Mouse (Mus musculus) E14TG2a.4 (cell line): ENCODE measurements around the gene Fbxl22.

ENCODE experiments used
- CTCF ChIP-seq: conservative IDR thresholded peaks from 2 replicates; pipeline ENCODE4 v1.5.1; 2014; ENCODE audit warnings: low read length
- NANOG ChIP-seq: IDR thresholded peaks from 2 replicates; pipeline ENCODE4 v1.6.1; 2014; ENCODE audit warnings: borderline replicate concordance, low read length, mixed read lengths

- TF ChIP-seq CTCF: peak; percentile 85
- TF ChIP-seq NANOG: no peak
These were observed 49.3 kb downstream of the Fbxl22 start for GRCm38 (mm10) chr9:66465087-66465486.
